Mouse (Mus musculus) cerebellum, adult 2 months (tissue): ENCODE measurements around the gene Adap2.

Experiments
- CTCF ChIP-seq: fragments of 200-500 bp; IDR thresholded peaks from 2 replicates; pipeline ENCODE4 v1.5.1; 2011; ENCODE audit warnings: low read depth, mild to moderate bottlenecking, control low read depth, low read length, moderate library complexity, borderline replicate concordance; ENCODE audit not compliant: insufficient read depth
- POLR2A ChIP-seq: fragments of 200-500 bp; IDR thresholded peaks from 2 replicates; pipeline ENCODE4 v1.6.1; 2011; ENCODE audit warnings: low read length, control low read depth, borderline replicate concordance; ENCODE audit not compliant: insufficient read depth

- TF ChIP-seq CTCF (no peak), POLR2A (no peak)
Measured at GRCm38 (mm10) chr11:80176911-80177895, 23.3 kb downstream of the Adap2 start.
